8 mouse cellular contexts compared by ENCODE assay signal in the genomic region with DNA sequence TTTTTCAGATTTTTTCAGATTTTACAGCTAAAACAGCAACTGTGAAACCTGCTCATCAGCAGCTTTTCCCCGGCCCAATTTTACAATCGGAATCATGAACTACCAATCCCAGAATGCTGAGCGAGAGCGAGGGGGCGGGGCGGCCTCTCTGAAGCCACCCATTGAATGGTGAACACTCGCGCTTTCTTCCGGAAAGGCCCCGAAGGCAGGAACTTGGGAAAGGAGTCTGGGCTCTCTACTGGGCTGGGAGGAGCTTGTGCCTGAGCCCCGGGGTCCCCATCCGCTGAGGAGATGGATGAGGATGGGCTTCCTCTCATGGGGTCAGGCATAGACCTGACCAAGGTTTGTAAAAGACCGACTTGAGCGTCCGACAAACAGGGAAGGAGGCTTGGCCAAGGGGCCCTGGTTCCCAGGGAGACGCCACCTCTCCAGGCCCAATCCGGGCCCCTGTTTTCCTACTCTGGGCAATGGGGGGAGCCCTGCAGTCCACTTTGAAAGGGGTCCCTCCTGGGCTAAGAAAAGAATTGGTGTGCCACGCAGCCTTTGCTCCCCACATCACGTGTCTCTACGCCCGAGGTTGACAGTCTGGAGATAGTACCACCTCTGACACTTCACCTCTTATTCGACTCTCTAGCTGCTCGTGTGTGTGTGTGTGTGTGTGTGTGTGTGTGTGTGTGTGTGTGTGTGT. TPM values are rescaled to one million over a fixed set of nuclear protein-coding genes. Genes with fewer than 3 reads are reported as not detected.
A peak's percentile ranks its signal among the peaks of the same experiment; 100 is the strongest.
DNase-seq lines count a peak whose midpoint lies in the region; ATAC-seq and TF ChIP-seq lines count a peak whose summit lies in the region.

A gene (plus strand): TSS at position 143 of the 688 bp plus-strand sequence.

- peak; percentile 93 for DNase-seq in MN1 (ENCODE audit: low spot score)
- peak; percentile 91 for DNase-seq in cerebellum, adult 9-10 months
- peak; percentile 91 for DNase-seq in hindbrain, embryonic 10.5 days (ENCODE audit: low spot score)
- DNase-seq in layer of hippocampus, adult 9-11 months: peak; percentile 94
- peak; percentile 96 for DNase-seq in lung, postnatal 0 days (ENCODE audit: low spot score)
- peak; percentile 81 for DNase-seq in ovary, postnatal 14 days (ENCODE audit: low spot score)
- peak; percentile 94 for DNase-seq in thymus, postnatal 14 days

- H3K36me3 ChIP-seq in hindbrain, embryonic 10.5 days: peaks cover 23% of the 10 kb centered on the region
- no peaks in the 10 kb centered on the region for H3K36me3 ChIP-seq in lung, postnatal 0 days (ENCODE audit: insufficient read depth, low read length)

- TF ChIP-seq EP300 in lung, postnatal 0 days (IDR thresholded peaks at IDR 0.05): no peak

- TF ChIP-seq CTCF in lung, postnatal 0 days (IDR thresholded peaks at IDR 0.05): 0 out of 2 replicates have a peak, but pooled peaks have one; percentile 1

- H3K27ac ChIP-seq in hindbrain, embryonic 10.5 days: peak within 1 kb of the TSS; percentile 92
- 0 out of 2 replicates have a peak within 1 kb of the TSS, but pooled peaks have one; percentile 49 for H3K27ac ChIP-seq in lung, postnatal 0 days (ENCODE audit: low read length)

- H3K9ac ChIP-seq in lung, postnatal 0 days (replicated peaks; ENCODE audit: low read depth): peak within 1 kb of the TSS; percentile 80

- H3K4me2 ChIP-seq in lung, postnatal 0 days (replicated peaks; ENCODE audit: low read depth, low read length): peak within 1 kb of the TSS; percentile 78

- H3K27me3 ChIP-seq in hindbrain, embryonic 10.5 days (ENCODE audit: insufficient read depth, poor library complexity, severe bottlenecking): no peaks in the 10 kb centered on the region
- no peaks in the 10 kb centered on the region for H3K27me3 ChIP-seq in lung, postnatal 0 days (replicated peaks; ENCODE audit: insufficient read depth, low read length)

- no peaks in the 10 kb centered on the region for H3K9me3 ChIP-seq in hindbrain, embryonic 10.5 days
- no peaks in the 10 kb centered on the region for H3K9me3 ChIP-seq in lung, postnatal 0 days (ENCODE audit: low read length)

- H3K4me3 ChIP-seq in hindbrain, embryonic 10.5 days: peak within 1 kb of the TSS; percentile 69
- H3K4me3 ChIP-seq in lung, postnatal 0 days (ENCODE audit: low read depth, low read length): peak within 1 kb of the TSS; percentile 69

- peaks cover 7% of the 10 kb centered on the region for H3K4me1 ChIP-seq in hindbrain, embryonic 10.5 days (replicated peaks)
- H3K4me1 ChIP-seq in lung, postnatal 0 days (ENCODE audit: insufficient read depth, low read depth, low read length): peaks cover 8% of the 10 kb centered on the region; the same call in 1 of the 2 replicates

- ATAC-seq in frontal cortex, adult (ENCODE audit: low TSS enrichment): peak; percentile 100
- peak; percentile 99 for ATAC-seq in lung, postnatal 0 days

- 6% methylated on average over 23 of the region's 23 CpGs for WGBS in hindbrain, embryonic 10.5 days
- 2% methylated on average over 22 of the region's 23 CpGs for WGBS in lung, postnatal 0 days

RNA-seq across cellular contexts. Expression of the gene that starts here (rescaled TPM):
- polyA plus RNA-seq in hindbrain, embryonic 10.5 days (2016; fragmentation: Nextera tagmentation; extraction: Ambion mirVana): 47.0 and 51.1 TPM in 2 replicates
- polyA plus RNA-seq in lung, postnatal 0 days (2015; fragmentation: Nextera tagmentation; extraction: Ambion mirVana): 73.0 and 75.2 TPM in 2 replicates

Comparison
In these comparisons a context has a peak if more than half of its experiments do, and no peak if none do; other contexts are left out.
1. Peak in every context shown above with its lines: DNase-seq, ATAC-seq, H3K4me3 ChIP-seq and H3K27ac ChIP-seq.